Mouse (Mus musculus): ENCODE data around the gene Opcml. TPM values are rescaled to one million over a fixed set of nuclear protein-coding genes. Genes with fewer than 3 reads are reported as not detected.

The Opcml gene
- total and polyA plus RNA-seq, 2 experiments from 2014 or later, result 48.3 to 88.2 TPM

GRCm38 (mm10) chr9:28457982-28458770, 667.6 kb downstream of the Opcml start:
- TF ChIP-seq CTCF (IDR thresholded peaks at IDR 0.05; ENCODE audit: low read depth), result no peak
- no peak for DNase-seq (ENCODE audit: low spot score)

GRCm38 (mm10) chr9:28463622-28464021, 673.0 kb downstream of the Opcml start:
- Histone ChIP-seq H3K36me3 (ENCODE audit: insufficient read depth, low read length) (no peaks in the 10 kb centered on the region), H3K27me3 (ENCODE audit: insufficient read depth, low read length) (no peaks in the 10 kb centered on the region), H3K4me1 (ENCODE audit: insufficient read depth, low read length) (no peaks in the 10 kb centered on the region), H3K27ac (no peak overlapping the region), H3K4me2 (ENCODE audit: low read depth, low read length) (no peak overlapping the region), H3K4me3 (ENCODE audit: low read length) (no peak overlapping the region), H3K9me3 (ENCODE audit: low read length) (no peaks in the 10 kb centered on the region), H3K9ac (replicated peaks; ENCODE audit: low read length) (no peak overlapping the region)
- WGBS, result 84% methylated on average over 6 of the region's 6 CpGs
- DNase-seq (ENCODE audit: low spot score) (no peak), ATAC-seq (no peak)
- TF ChIP-seq CTCF (IDR thresholded peaks at IDR 0.05; ENCODE audit: low read depth), result no peak

More at GRCm38 (mm10) chr9:28457982-28458770, 667.6 kb downstream of the Opcml start:
- Histone ChIP-seq H3K4me3 (ENCODE audit: low read length) (no peak overlapping the region), H3K9ac (replicated peaks; ENCODE audit: low read length) (no peak overlapping the region), H3K4me2 (ENCODE audit: low read depth, low read length) (no peak overlapping the region), H3K27me3 (ENCODE audit: insufficient read depth, low read length) (no peaks in the 10 kb centered on the region), H3K27ac (no peak overlapping the region), H3K36me3 (ENCODE audit: insufficient read depth, low read length) (no peaks in the 10 kb centered on the region), H3K9me3 (ENCODE audit: low read length) (no peaks in the 10 kb centered on the region), H3K4me1 (ENCODE audit: insufficient read depth, low read length) (no peaks in the 10 kb centered on the region)
- WGBS, result 61% methylated on average over 7 of the region's 7 CpGs
- no peak for ATAC-seq

DNA sequence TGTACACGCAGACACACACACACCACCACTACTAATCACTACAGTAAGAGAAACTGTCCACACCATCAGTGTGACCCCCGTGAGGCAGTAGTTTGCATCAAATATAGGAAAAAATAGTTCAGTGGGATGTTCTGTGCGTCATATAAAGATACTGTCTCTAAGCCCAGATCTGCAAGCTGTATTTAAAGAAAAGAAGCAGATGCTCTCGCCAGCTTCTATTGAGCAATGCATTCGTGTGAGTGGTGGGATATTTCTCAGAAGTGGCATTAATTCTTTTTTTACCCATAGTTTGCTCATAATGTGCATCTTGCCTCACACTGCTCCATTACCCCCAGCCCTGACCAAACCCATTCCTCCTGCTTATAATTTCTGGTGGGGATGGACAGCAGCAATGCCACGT, 678.8 kb downstream of the Opcml start:
- H3K9me3 ChIP-seq (ENCODE audit: low read length), result no peaks in the 10 kb centered on the region
- no peak overlapping the region for H3K4me3 ChIP-seq (ENCODE audit: low read length)
- no peaks in the 10 kb centered on the region for H3K36me3 ChIP-seq (ENCODE audit: insufficient read depth, low read length)
- H3K27me3 ChIP-seq (ENCODE audit: insufficient read depth, low read length), result no peaks in the 10 kb centered on the region
- DNase-seq (ENCODE audit: low spot score) (no peak), ATAC-seq (no peak)
- no peak overlapping the region for H3K27ac ChIP-seq
- 88% methylated on average over 6 of the region's 6 CpGs for WGBS
- no peaks in the 10 kb centered on the region for H3K4me1 ChIP-seq (ENCODE audit: insufficient read depth, low read length)
- H3K9ac ChIP-seq (replicated peaks; ENCODE audit: low read length), result no peak overlapping the region
- H3K4me2 ChIP-seq (ENCODE audit: low read depth, low read length), result no peak overlapping the region
- TF ChIP-seq CTCF (IDR thresholded peaks at IDR 0.05; ENCODE audit: low read depth), result no peak

DNA sequence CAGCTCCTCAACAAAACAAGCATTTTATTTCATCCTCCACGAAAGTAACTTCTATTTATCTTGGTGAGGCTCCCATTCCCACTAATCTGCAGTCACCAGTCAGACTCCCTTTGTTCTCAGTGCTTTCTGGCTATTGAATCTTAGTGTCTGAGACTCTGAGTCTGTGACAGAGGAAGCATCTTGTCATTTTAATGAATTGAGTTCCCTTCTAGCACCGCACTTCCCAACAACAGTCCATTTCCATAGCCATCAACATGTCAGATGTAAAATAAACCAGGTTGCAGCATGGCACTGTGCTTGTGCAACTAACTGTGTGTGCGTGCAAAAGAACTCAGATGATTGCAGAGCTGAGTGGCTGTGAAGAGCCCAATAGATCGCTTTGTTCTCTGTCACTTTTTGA, 680.9 kb downstream of the Opcml start:
- no peaks in the 10 kb centered on the region for H3K27me3 ChIP-seq (ENCODE audit: insufficient read depth, low read length)
- H3K27ac ChIP-seq, result no peak overlapping the region
- WGBS, result 47% methylated on average over 4 of the region's 4 CpGs
- H3K4me3 ChIP-seq (ENCODE audit: low read length), result no peak overlapping the region
- DNase-seq (ENCODE audit: low spot score) (no peak), ATAC-seq (no peak)
- H3K36me3 ChIP-seq (ENCODE audit: insufficient read depth, low read length), result no peaks in the 10 kb centered on the region
- H3K9me3 ChIP-seq (ENCODE audit: low read length), result no peaks in the 10 kb centered on the region
- H3K9ac ChIP-seq (replicated peaks; ENCODE audit: low read length), result no peak overlapping the region
- no peak for TF ChIP-seq CTCF (IDR thresholded peaks at IDR 0.05; ENCODE audit: low read depth)
- no peak overlapping the region for H3K4me2 ChIP-seq (ENCODE audit: low read depth, low read length)
- H3K4me1 ChIP-seq (ENCODE audit: insufficient read depth, low read length), result no peaks in the 10 kb centered on the region

DNA sequence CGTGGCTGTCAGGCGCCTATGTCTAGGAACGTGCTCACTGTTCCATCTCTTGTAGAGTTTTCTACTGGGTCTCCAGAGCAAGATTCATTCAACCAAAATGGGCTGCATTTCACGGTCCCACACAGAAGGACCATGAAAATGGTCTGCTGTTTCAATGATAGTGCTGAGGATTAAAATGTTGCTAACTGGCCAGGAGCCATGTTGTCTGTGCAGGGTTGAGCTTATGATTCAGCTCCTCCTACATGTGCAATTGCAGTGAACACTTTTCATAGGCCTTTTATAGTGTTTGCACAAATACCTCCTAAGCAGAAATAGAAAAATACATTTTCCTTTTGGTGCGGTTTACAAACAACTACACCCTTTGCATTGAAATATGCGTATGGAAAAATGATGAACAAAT, 684.0 kb downstream of the Opcml start:
- Histone ChIP-seq H3K27me3 (ENCODE audit: insufficient read depth, low read length) (no peaks in the 10 kb centered on the region), H3K27ac (no peak overlapping the region), H3K9me3 (ENCODE audit: low read length) (no peaks in the 10 kb centered on the region), H3K4me3 (ENCODE audit: low read length) (no peak overlapping the region), H3K9ac (replicated peaks; ENCODE audit: low read length) (no peak overlapping the region), H3K4me1 (ENCODE audit: insufficient read depth, low read length) (no peaks in the 10 kb centered on the region), H3K36me3 (ENCODE audit: insufficient read depth, low read length) (no peaks in the 10 kb centered on the region), H3K4me2 (ENCODE audit: low read depth, low read length) (no peak overlapping the region)
- WGBS, result 87% methylated on average over 6 of the region's 6 CpGs
- DNase-seq (ENCODE audit: low spot score), result no peak
- no peak for ATAC-seq
- TF ChIP-seq CTCF (IDR thresholded peaks at IDR 0.05; ENCODE audit: low read depth), result no peak

DNA sequence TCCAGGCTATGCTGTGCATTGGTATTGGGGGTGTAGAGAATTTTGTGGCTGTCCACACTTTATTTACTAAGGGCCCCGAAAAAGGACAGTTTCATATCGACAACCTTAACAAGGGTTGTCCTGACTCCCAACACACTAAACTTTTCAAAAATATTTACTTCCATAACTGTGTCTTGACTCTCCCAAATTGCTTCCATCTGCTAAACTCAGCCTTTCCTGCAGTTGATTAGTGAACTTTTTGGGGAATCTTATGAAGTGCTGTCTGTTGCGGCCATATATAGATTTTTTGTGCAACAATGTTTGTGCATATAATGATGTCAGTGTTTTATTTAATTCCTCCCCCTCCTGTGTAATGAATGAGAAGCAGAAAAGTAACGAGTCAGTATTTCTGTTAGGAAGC, 690.7 kb downstream of the Opcml start:
- H3K9me3 ChIP-seq (ENCODE audit: low read length), result no peaks in the 10 kb centered on the region
- no peaks in the 10 kb centered on the region for H3K36me3 ChIP-seq (ENCODE audit: insufficient read depth, low read length)
- WGBS, result 90% methylated on average over 4 of the region's 4 CpGs
- TF ChIP-seq CTCF (IDR thresholded peaks at IDR 0.05; ENCODE audit: low read depth), result no peak
- H3K9ac ChIP-seq (replicated peaks; ENCODE audit: low read length), result no peak overlapping the region
- H3K27ac ChIP-seq, result no peak overlapping the region
- H3K27me3 ChIP-seq (ENCODE audit: insufficient read depth, low read length), result no peaks in the 10 kb centered on the region
- H3K4me2 ChIP-seq (ENCODE audit: low read depth, low read length), result no peak overlapping the region
- H3K4me3 ChIP-seq (ENCODE audit: low read length), result no peak overlapping the region
- H3K4me1 ChIP-seq (ENCODE audit: insufficient read depth, low read length), result no peaks in the 10 kb centered on the region
- ATAC-seq, result no peak
- DNase-seq (ENCODE audit: low spot score), result no peak

- ATAC-seq (no peak), DNase-seq (ENCODE audit: low spot score) (no peak)
- Histone ChIP-seq H3K27me3 (ENCODE audit: insufficient read depth, low read length) (no peaks in the 10 kb centered on the region), H3K4me3 (ENCODE audit: low read length) (no peak overlapping the region), H3K27ac (no peak overlapping the region), H3K4me2 (ENCODE audit: low read depth, low read length) (no peak overlapping the region), H3K9ac (replicated peaks; ENCODE audit: low read length) (no peak overlapping the region), H3K9me3 (ENCODE audit: low read length) (no peaks in the 10 kb centered on the region), H3K36me3 (ENCODE audit: insufficient read depth, low read length) (no peaks in the 10 kb centered on the region), H3K4me1 (ENCODE audit: insufficient read depth, low read length) (peaks cover 4% of the 10 kb centered on the region; the same call in 1 of the 2 replicates)
- WGBS, result 64% methylated on average over 2 of the region's 2 CpGs
- TF ChIP-seq CTCF (IDR thresholded peaks at IDR 0.05; ENCODE audit: low read depth), result no peak
Measured at GRCm38 (mm10) chr9:28488499-28488898, 697.9 kb downstream of the Opcml start.
